Mouse (Mus musculus): ENCODE measurements at regions not wholly inside any gene's neighbourhood (a gene's known extent, or its start where the extent isn't known, plus 50 kb on each side); places are given as distances from the start of the nearest gene placed in this dataset.

DNA sequence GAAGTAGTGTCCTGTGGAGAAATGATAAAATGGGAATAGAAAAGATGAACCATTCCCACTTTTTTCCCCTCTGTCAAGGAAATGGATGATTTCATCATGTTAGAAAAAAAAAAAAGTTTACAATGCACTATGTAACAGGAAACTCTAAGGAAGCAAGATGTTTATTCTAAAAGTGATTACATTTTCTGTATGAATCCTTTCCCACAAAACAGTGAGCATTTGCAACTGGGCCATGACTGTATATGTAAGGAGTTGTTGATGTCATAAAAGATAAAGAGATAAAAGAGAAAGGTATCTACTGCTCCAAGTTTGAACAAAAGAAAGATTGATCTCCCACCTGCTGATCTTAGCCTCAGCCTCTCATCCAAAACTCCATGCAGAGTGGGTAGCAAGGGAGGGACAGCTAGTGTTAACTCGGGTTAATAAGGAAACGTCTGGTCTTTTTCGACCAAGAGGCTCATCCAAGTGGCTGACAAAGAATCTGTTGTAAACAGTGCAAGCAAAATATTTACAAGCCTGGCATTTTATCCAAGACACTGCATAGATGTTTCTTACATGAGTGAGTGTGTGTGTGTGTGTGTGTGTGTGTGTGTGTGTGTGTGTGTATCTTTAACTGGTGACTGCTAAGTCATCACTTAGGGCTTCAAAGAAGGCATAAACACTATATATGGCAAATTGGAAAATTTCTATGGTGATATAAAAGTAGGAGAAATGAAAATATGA, 213.3 kb downstream of the Gm9733 start:
- no peaks in the 10 kb centered on the region for H3K4me1 ChIP-seq (replicated peaks)
- WGBS, result 45% methylated on average over 3 of the region's 3 CpGs
- no peak for ATAC-seq (ENCODE audit: insufficient number of reproducible peaks, insufficient read depth, low FRiP score, low TSS enrichment, low read depth)

DNA sequence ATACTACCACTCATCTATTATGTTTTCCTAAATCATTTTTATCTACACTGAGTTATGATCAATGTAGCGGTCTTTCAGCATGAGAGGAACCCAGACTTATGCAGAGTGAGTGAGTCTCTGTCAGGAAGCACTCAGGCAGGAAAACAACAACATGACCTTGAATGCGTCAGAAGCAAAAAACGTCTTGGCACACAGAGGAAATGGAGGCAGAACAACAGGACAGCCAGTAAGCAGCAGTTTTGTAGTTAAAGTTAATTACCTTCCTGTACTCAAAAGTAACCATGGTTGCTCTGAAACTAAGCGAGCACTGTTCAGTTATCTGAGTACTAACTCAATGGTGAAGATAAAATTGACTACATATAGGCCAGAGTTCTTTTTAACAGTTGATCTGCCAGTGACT, 205.4 kb downstream of the Gm9733 start:
- H3K4me2 ChIP-seq, result no peak overlapping the region
- no peaks in the 10 kb centered on the region for H3K27me3 ChIP-seq
- ATAC-seq (ENCODE audit: insufficient number of reproducible peaks, insufficient read depth, low FRiP score, low TSS enrichment, low read depth), result no peak
- H3K27ac ChIP-seq, result no peak overlapping the region
- no peak overlapping the region for H3K4me3 ChIP-seq (replicated peaks)
- 68% methylated on average over 4 of the region's 4 CpGs for WGBS
- no peaks in the 10 kb centered on the region for H3K9me3 ChIP-seq
- H3K36me3 ChIP-seq, result no peaks in the 10 kb centered on the region
- no peak overlapping the region for H3K9ac ChIP-seq (replicated peaks)
- no peaks in the 10 kb centered on the region for H3K4me1 ChIP-seq (replicated peaks)

More for the DNA sequence above, 213.3 kb downstream of the Gm9733 start:
- no peak overlapping the region for H3K27ac ChIP-seq
- no peaks in the 10 kb centered on the region for H3K9me3 ChIP-seq
- no peak overlapping the region for H3K4me2 ChIP-seq
- H3K9ac ChIP-seq (replicated peaks), result no peak overlapping the region
- H3K27me3 ChIP-seq, result no peaks in the 10 kb centered on the region
- H3K4me3 ChIP-seq (replicated peaks), result no peak overlapping the region
- H3K36me3 ChIP-seq, result no peaks in the 10 kb centered on the region

DNA sequence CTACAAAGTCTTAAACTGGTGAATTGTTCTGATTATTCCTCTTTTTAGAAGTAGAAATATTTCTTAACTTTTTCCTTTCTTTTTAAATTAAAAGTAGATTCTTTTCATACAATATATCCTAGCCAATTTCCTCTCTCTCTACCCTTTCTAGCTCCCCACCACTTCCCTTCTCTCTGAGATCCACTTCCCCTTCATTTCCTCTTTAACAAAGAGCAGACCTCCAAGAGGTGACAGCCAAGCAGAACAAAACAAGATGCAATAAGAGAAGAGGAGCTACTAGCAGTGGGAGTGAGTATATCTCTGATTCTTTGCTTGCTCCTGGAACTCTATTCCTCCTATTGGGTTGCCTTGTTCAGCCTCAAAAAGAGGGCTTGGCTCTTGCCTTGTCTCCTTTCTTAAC, 203.7 kb downstream of the Gm9733 start:
- no peaks in the 10 kb centered on the region for H3K27me3 ChIP-seq
- no peak for ATAC-seq (ENCODE audit: insufficient number of reproducible peaks, insufficient read depth, low FRiP score, low TSS enrichment, low read depth)
- H3K9me3 ChIP-seq, result no peaks in the 10 kb centered on the region
- no peak overlapping the region for H3K27ac ChIP-seq
- H3K9ac ChIP-seq (replicated peaks), result no peak overlapping the region
- H3K4me2 ChIP-seq, result no peak overlapping the region
- H3K4me3 ChIP-seq (replicated peaks), result no peak overlapping the region
- H3K4me1 ChIP-seq (replicated peaks), result no peaks in the 10 kb centered on the region
- H3K36me3 ChIP-seq, result no peaks in the 10 kb centered on the region

DNA sequence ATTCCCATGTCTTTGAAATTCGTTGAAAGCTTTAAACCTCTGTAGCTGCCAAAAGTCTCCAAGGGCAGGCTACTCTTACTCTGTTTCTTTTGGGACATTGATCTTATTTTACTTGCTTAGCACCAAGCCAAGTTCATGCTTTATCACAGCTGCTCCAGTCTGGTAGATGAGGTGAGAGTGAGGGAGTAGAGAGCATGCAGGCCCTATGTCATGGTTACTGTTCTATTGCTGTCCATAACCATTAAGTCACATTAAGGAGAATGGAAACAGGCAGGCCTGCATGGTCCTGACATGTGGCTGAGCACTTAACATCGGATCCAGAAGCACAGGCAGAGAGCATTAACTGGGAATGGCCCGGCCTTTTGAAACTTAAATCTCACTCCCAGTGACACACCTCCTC, 203.1 kb downstream of the Gm9733 start:
- ATAC-seq (ENCODE audit: insufficient number of reproducible peaks, insufficient read depth, low FRiP score, low TSS enrichment, low read depth), result peak; percentile 79; the same call in 1 of the 2 replicates
- H3K27me3 ChIP-seq, result no peaks in the 10 kb centered on the region
- no peaks in the 10 kb centered on the region for H3K4me1 ChIP-seq (replicated peaks)
- no peaks in the 10 kb centered on the region for H3K9me3 ChIP-seq
- no peak overlapping the region for H3K27ac ChIP-seq
- H3K4me2 ChIP-seq, result no peak overlapping the region
- H3K36me3 ChIP-seq, result no peaks in the 10 kb centered on the region
- 58% methylated on average over 3 of the region's 3 CpGs for WGBS
- H3K9ac ChIP-seq (replicated peaks), result no peak overlapping the region
- no peak overlapping the region for H3K4me3 ChIP-seq (replicated peaks)

DNA sequence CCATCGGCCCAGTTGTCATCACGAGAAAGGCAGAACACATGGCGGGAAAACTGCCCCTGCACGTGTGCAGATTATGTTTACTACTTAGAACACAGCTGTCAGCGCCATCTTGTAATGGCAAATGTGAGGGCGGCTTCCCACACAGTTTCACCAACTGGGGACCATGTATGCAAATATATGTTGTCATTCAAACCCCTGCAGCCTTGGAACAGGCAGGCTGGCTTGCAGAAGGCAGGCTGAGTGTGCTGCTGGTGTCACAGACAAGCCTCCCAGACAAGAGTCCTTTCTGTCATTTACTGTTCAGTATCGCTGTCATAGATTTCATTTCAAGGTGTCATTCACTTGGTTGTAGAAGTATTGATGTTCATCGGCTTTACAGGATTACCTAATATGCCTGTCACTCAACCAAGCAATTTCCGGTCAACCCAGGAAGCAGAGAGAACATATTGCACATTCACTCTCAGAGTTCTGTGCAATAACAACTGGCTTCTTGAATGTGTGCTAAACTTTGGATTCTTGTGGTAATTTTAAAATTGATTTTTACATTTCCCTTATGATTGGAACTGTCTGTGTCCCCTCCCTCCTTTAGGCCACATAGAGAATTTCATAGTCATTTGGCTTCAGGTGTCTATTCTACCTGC, 202.3 kb downstream of the Gm9733 start:
- Histone ChIP-seq H3K4me1 (replicated peaks) (no peaks in the 10 kb centered on the region), H3K9ac (replicated peaks) (no peak overlapping the region), H3K4me3 (replicated peaks) (no peak overlapping the region), H3K9me3 (no peaks in the 10 kb centered on the region), H3K4me2 (no peak overlapping the region), H3K27ac (no peak overlapping the region), H3K36me3 (no peaks in the 10 kb centered on the region), H3K27me3 (no peaks in the 10 kb centered on the region)
- 83% methylated on average over 9 of the region's 9 CpGs for WGBS
- ATAC-seq (ENCODE audit: insufficient number of reproducible peaks, insufficient read depth, low FRiP score, low TSS enrichment, low read depth), result no peak

DNA sequence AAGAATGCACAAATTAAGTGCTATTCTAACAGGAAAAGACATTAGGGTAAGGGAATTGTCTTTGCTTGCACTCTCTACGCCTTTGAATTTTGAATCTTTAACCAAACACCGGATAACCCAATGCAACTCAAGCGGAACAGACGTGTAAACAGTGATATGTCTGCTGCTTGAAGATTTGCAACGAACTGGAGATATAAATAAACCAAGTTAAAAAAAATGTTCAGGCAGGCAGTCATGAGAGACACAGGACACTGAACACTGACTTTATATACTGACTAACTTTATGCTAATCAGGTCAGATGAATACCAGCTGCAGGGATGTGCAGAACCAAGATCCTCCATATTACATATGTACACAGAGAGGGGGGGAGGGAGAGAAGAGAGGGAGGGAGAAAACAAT, 200.0 kb downstream of the Gm9733 start:
- Histone ChIP-seq H3K9ac (replicated peaks) (no peak overlapping the region), H3K4me3 (replicated peaks) (no peak overlapping the region), H3K9me3 (no peaks in the 10 kb centered on the region), H3K4me1 (replicated peaks) (no peaks in the 10 kb centered on the region), H3K27me3 (no peaks in the 10 kb centered on the region), H3K4me2 (no peak overlapping the region), H3K27ac (no peak overlapping the region), H3K36me3 (no peaks in the 10 kb centered on the region)
- WGBS, result 81% methylated on average over 5 of the region's 5 CpGs
- ATAC-seq (ENCODE audit: insufficient number of reproducible peaks, insufficient read depth, low FRiP score, low TSS enrichment, low read depth), result no peak

DNA sequence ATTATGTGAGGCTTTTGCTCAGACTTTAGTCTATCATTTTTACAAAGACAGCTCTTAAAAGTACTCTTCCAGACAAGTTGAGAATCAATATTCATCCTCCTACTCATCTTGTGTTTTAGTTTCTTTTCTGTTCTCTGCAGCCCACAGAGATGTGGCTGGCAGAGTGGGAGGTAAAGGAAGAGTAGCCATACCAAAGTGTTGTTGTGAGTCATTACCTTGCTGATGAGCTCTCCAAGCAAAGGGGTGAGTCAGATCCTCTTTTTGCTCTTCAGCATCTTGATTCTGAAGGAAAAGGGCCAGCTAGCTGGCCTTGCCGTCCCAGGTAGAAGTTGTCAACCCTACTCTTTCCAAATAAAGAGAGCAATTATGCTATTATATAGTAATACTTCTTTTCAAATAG, 192.6 kb downstream of the Gm9733 start:
- no peaks in the 10 kb centered on the region for H3K9me3 ChIP-seq
- 0 out of 2 replicates have a peak, but pooled peaks cover 2% of the 10 kb centered on the region for H3K4me1 ChIP-seq (replicated peaks)
- no peak overlapping the region for H3K9ac ChIP-seq (replicated peaks)
- no peaks in the 10 kb centered on the region for H3K27me3 ChIP-seq
- no peak overlapping the region for H3K4me2 ChIP-seq
- no peak for ATAC-seq (ENCODE audit: insufficient number of reproducible peaks, insufficient read depth, low FRiP score, low TSS enrichment, low read depth)
- H3K4me3 ChIP-seq (replicated peaks), result no peak overlapping the region
- WGBS, result 80% methylated on average over 1 of the region's 1 CpGs
- H3K36me3 ChIP-seq, result no peaks in the 10 kb centered on the region
- H3K27ac ChIP-seq, result no peak overlapping the region

DNA sequence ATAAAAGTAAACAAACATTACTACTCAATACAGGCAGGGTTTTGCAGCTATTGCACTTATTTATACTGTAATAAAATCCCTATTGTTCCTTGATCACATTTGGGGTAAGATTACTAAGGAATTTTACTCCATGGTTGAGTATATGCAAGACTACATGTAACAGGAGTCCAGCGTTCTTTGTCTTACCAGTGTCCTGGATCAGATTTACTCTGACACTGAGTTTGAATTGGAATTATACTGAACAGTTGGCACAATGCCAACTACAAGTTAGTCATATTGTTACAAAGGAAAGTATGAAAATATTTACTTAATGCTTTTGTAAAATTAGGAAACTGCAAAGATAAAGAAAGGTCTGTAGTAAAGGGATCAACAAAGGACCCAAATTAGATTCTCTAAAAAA, 178.4 kb downstream of the Gm9733 start:
- H3K4me2 ChIP-seq, result no peak overlapping the region
- H3K27me3 ChIP-seq, result no peaks in the 10 kb centered on the region
- no peaks in the 10 kb centered on the region for H3K9me3 ChIP-seq
- no peak overlapping the region for H3K9ac ChIP-seq (replicated peaks)
- no peak overlapping the region for H3K4me3 ChIP-seq (replicated peaks)
- H3K4me1 ChIP-seq (replicated peaks), result no peaks in the 10 kb centered on the region
- H3K27ac ChIP-seq, result no peak overlapping the region
- WGBS, result 68% methylated on average over 1 of the region's 1 CpGs
- ATAC-seq (ENCODE audit: insufficient number of reproducible peaks, insufficient read depth, low FRiP score, low TSS enrichment, low read depth), result no peak
- no peaks in the 10 kb centered on the region for H3K36me3 ChIP-seq

DNA sequence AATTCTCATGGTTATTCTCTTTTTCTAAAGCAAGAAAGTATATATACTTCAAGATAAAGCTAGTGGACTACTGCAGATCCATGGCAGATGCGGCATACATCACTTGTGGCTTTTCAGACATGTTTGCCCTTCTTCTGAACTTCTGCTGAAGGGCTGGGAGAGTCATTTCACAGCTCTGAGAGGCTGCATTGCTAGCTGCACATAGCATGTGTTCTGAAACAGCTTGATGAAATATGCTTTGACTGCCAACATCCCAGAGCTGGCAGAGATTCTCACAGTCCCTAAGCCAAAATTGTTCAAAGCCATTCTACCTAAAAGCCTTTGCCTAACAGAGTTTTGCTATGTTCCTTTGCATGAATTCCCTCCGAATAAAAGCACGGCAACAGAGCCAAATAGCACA, 177.9 kb downstream of the Gm9733 start:
- Histone ChIP-seq H3K9ac (replicated peaks) (no peak overlapping the region), H3K27me3 (no peaks in the 10 kb centered on the region), H3K36me3 (no peaks in the 10 kb centered on the region), H3K4me3 (replicated peaks) (no peak overlapping the region), H3K27ac (no peak overlapping the region), H3K4me2 (no peak overlapping the region), H3K4me1 (replicated peaks) (no peaks in the 10 kb centered on the region), H3K9me3 (no peaks in the 10 kb centered on the region)
- 92% methylated on average over 3 of the region's 3 CpGs for WGBS
- ATAC-seq (ENCODE audit: insufficient number of reproducible peaks, insufficient read depth, low FRiP score, low TSS enrichment, low read depth), result no peak

DNA sequence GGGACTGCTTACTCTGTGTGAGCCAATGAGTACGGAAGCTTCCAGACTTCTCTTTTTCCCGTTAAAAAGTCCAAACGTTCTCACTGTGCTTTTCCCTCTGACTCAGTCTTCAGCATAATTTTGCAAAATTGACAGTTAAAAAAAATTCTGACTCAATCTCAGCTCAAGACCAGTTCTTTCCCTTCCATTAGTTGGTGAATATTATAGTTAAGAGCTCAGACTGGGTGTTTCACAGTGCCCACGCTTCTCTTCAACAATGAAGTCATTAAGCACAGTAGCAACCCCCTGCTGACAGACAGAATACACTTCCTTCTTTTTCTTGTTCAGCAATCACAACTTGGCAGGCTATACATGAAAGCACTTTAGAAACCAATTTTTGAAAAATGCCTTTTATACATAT, 175.4 kb downstream of the Gm9733 start:
- 84% methylated on average over 4 of the region's 4 CpGs for WGBS
- ATAC-seq (ENCODE audit: insufficient number of reproducible peaks, insufficient read depth, low FRiP score, low TSS enrichment, low read depth), result no peak
- H3K9ac ChIP-seq (replicated peaks), result no peak overlapping the region

DNA sequence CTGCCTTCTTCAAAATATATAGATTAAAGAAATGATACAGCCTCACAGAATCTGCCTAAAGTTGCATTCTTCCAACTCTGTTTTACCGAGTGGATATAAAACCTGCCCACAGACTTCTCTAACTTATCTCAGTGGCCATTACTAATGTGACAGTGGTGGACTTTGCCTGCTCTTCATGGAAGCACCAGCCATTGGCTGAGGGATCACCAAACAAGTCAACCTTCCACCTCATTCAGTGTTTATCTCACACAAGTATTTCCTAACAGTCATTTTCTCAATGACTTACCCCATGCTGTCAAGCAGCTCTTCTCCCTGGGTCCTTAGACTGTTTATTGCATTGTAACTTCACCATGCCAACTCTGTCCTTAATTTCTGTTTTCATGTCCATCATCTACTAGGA, 174.3 kb downstream of the Gm9733 start:
- Histone ChIP-seq H3K4me1 (replicated peaks) (no peaks in the 10 kb centered on the region), H3K4me2 (no peak overlapping the region), H3K27ac (no peak overlapping the region), H3K27me3 (no peaks in the 10 kb centered on the region), H3K9me3 (no peaks in the 10 kb centered on the region), H3K36me3 (no peaks in the 10 kb centered on the region), H3K4me3 (replicated peaks) (no peak overlapping the region), H3K9ac (replicated peaks) (no peak overlapping the region)
- ATAC-seq (ENCODE audit: insufficient number of reproducible peaks, insufficient read depth, low FRiP score, low TSS enrichment, low read depth), result no peak
- 86% methylated on average over 1 of the region's 1 CpGs for WGBS

More for the DNA sequence above, 175.4 kb downstream of the Gm9733 start:
- Histone ChIP-seq H3K4me1 (replicated peaks) (no peaks in the 10 kb centered on the region), H3K4me2 (no peak overlapping the region), H3K4me3 (replicated peaks) (no peak overlapping the region), H3K27ac (no peak overlapping the region), H3K27me3 (no peaks in the 10 kb centered on the region), H3K36me3 (no peaks in the 10 kb centered on the region), H3K9me3 (no peaks in the 10 kb centered on the region)

DNA sequence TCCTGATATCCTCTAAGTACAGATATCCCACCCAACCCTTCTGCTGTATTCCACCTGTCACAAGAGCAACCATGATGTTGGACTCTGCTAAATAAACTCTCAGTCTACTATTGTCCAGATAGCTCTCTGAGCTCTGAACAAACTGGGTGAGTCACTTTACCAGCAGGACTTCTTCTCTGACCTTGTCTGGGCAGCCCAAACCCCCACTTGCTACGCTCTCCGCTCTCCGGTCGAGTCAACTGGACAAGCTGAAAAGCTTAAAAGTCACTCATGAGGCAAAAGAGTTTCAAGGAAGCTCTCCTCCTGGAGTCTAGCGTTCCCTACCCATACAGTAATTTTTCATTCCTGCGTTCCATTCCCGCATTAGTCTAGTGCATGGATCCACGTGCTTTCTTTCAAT, 173.2 kb downstream of the Gm9733 start:
- no peak overlapping the region for H3K9ac ChIP-seq (replicated peaks)
- ATAC-seq (ENCODE audit: insufficient number of reproducible peaks, insufficient read depth, low FRiP score, low TSS enrichment, low read depth), result no peak
- H3K27me3 ChIP-seq, result no peaks in the 10 kb centered on the region
- H3K36me3 ChIP-seq, result no peaks in the 10 kb centered on the region
- H3K4me1 ChIP-seq (replicated peaks), result no peaks in the 10 kb centered on the region
- H3K9me3 ChIP-seq, result no peaks in the 10 kb centered on the region
- H3K4me2 ChIP-seq, result no peak overlapping the region
- no peak overlapping the region for H3K4me3 ChIP-seq (replicated peaks)
- H3K27ac ChIP-seq, result no peak overlapping the region
- WGBS, result 94% methylated on average over 8 of the region's 8 CpGs
